Mouse (Mus musculus) embryonic facial prominence, embryonic 10.5 days (tissue): ENCODE data around the gene Tsc2. TPM values are rescaled to one million over a fixed set of nuclear protein-coding genes. Genes with fewer than 3 reads are reported as not detected.

ENCODE experiments used
- DNase-seq: peaks from one replicate; pipeline ENCODE4 v3.0.0-alpha.2; 2017; ENCODE audit warnings: low spot score
- H3K27ac ChIP-seq: fragments of 300-500 bp; sonication (generic); replicated peaks from 2 replicates; pipeline ENCODE4 v1.5.1; 2016; ENCODE audit warnings: mild to moderate bottlenecking
- H3K27me3 ChIP-seq: fragments of 300-500 bp; sonication (generic); replicated peaks from 2 replicates; pipeline ENCODE4 v1.6.1; 2016; ENCODE audit warnings: low read depth, mild to moderate bottlenecking; ENCODE audit not compliant: poor library complexity, severe bottlenecking
- H3K36me3 ChIP-seq: fragments of 300-500 bp; sonication (generic); replicated peaks from 2 replicates; pipeline ENCODE4 v1.6.1; 2016; ENCODE audit warnings: mild to moderate bottlenecking, moderate library complexity
- H3K4me1 ChIP-seq: fragments of 300-500 bp; sonication (generic); 2 replicates; pipeline ENCODE4 v1.6.1; 2016
- H3K4me3 ChIP-seq: fragments of 300-500 bp; sonication (generic); 2 replicates; pipeline ENCODE4 v1.5.1; 2016; ENCODE audit warnings: mild to moderate bottlenecking, moderate library complexity
- H3K9me3 ChIP-seq: fragments of 300-500 bp; sonication (generic); 2 replicates; pipeline ENCODE4 v1.6.1; 2016; ENCODE audit warnings: mild to moderate bottlenecking
- whole genome bisulfite sequencing: fragments of 180-500 bp; shearing (Covaris S2); methylation state at CpG from one replicate; pipeline ENCODE4 v1.1.7; 2016; 5-methylcytosine and 5-hydroxymethylcytosine counted together
- polyA plus RNA-seq: library from polyadenylated mRNA; unstranded; fragments of >200 nt; fragmentation: Nextera tagmentation; extraction: Ambion mirVana; gene quantifications from 2 replicates; pipeline ENCODE4 v1.2.1, GENCODE M21; 2016

Gene Tsc2
- polyA plus RNA-seq, 1 experiment from 2014 or later = 70.4 TPM

DNA sequence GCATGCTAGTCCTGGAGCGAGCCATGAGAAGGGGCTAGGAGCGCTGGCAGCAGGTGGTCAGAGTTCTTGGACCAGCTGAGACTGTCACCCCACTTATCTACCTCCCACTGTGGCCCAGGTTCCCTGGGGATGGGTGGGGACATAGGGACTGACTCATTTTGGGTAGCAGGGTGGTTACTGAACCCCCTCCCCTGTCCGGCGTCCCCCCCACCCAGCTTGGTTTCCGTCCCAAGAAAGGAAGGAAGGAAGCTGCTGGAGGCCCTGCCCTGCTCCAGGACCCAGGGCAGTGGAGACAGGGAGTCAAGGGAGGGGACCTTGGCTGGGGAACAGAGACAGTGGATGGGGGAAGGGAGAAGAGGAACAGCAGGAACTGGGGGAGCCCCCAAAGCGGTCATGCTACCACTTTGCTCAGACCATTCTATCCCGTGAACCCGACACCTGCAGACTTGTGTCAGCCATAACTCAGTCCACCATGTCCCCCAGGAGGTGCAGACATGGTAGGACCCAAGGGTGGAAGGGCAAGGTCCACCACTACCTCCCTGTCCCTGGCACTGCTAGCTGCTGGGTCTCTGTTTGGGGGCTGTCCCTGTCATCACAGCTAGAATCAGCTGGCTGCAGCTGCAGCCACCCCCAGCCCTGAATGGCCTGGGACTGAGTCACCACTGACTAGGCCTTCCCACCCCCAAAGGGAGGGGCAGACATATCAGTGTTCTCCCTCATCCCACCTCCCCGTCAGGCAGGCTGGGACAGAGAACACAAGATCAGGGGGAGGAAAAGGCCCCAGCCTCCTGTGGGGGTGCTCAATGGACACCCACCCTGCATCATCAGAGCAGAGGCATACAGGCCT is 12.7 kb upstream of the Tsc2 start:
- H3K9me3 ChIP-seq = no peaks in the 10 kb centered on the region
- WGBS = 83% methylated on average over 9 of the region's 9 CpGs
- peaks cover 29% of the 10 kb centered on the region for H3K36me3 ChIP-seq
- peaks cover 26% of the 10 kb centered on the region for H3K27me3 ChIP-seq
- H3K27ac ChIP-seq = peak overlapping the region; percentile 84
- DNase-seq = no peak
- peaks cover 66% of the 10 kb centered on the region for H3K4me1 ChIP-seq
- H3K4me3 ChIP-seq = peak overlapping the region; percentile 29

DNA sequence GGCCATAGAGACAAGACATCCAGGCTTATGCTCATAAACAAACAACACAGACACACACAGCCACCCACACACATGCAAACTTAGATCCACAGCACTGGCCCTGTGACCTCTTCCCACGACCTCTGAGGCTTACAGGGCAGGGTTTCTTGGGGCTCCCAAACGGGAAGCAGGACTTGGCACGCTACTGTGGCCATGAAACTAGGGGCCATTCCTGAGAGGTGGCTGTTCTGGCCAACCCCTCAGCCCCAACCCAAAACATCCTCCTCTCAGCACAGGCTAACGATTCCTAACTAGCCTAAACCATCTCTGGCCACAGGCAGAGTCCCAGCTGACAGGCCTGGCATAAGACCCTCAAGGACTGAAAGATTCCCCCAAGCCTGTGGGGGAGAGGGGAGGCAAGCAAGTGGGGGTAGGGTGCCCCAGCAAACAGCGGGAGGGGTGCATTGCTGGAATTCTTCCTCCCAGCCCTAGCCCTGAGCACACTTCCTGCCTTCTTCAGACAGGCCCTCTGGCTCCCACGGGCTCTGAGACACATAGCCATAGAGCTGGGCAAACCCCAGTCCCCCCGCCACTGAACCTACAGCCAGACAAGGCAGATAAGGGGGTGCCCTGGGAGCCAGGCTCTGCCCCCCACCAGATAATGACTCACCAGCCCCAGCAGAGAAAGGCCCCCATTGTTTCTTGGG is 11.7 kb upstream of the Tsc2 start:
- 30% methylated on average over 7 of the region's 7 CpGs for WGBS
- DNase-seq = no peak
- no peaks in the 10 kb centered on the region for H3K9me3 ChIP-seq
- H3K27ac ChIP-seq = peak overlapping the region; percentile 84
- peaks cover 66% of the 10 kb centered on the region for H3K4me1 ChIP-seq
- H3K4me3 ChIP-seq = peak overlapping the region; percentile 29
- peaks cover 18% of the 10 kb centered on the region for H3K27me3 ChIP-seq
- H3K36me3 ChIP-seq = peaks cover 38% of the 10 kb centered on the region

DNA sequence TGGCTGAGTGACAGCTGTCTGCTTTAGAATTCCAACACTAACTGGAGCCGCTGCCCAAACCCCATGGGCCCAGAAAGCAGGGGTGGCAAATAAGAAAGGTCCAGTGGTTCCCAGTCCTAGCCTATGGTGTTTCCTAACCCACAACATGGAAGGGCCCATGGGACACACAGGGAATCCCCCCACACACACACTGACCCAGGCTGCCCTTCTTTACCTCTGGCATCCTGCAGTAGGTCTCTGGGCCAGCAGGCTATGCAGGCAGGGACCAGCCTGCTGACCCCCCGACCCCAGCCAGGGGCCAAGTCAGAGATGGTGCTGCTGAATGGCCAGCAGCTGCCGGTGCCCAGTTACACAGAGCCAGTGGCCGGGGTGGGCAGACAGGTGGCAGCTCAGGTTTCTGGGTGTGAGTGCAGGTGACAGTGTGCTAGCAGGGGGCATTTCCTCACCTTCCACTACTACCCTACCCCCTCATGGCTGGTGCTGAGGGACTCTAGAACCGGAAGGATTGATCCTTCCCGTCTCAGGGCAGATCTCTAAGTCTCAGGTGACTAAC is 10.4 kb upstream of the Tsc2 start:
- peak overlapping the region; percentile 12; the same call in 1 of the 2 replicates for H3K4me3 ChIP-seq
- H3K36me3 ChIP-seq = peaks cover 50% of the 10 kb centered on the region
- peaks cover 5% of the 10 kb centered on the region for H3K27me3 ChIP-seq
- 64% methylated on average over 6 of the region's 6 CpGs for WGBS
- H3K9me3 ChIP-seq = no peaks in the 10 kb centered on the region
- H3K4me1 ChIP-seq = peaks cover 71% of the 10 kb centered on the region
- no peak for DNase-seq
- peak overlapping the region; percentile 84 for H3K27ac ChIP-seq

DNA sequence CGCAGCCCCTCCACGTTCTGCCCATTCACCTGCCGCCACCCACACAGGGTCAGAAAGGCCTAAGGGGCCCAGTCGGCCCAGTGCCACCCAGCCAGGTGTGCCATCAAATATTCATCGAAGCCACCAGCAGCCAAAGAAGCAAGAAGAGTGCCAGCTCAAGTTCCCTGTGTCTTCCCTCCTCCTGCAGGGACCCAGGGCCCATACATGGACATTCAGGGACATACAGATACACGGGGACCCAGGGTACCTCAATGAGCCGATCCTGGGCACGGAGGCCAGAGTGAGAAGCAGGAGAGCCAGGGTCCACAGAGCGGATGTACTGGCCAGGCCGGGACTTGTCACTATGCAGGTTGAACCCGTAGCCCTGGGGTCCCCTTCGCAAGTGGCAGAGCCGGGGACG is 9.5 kb upstream of the Tsc2 start:
- 94% methylated on average over 14 of the region's 14 CpGs for WGBS
- peaks cover 50% of the 10 kb centered on the region for H3K36me3 ChIP-seq
- no peaks in the 10 kb centered on the region for H3K27me3 ChIP-seq
- no peaks in the 10 kb centered on the region for H3K9me3 ChIP-seq
- no peak overlapping the region for H3K27ac ChIP-seq
- no peak for DNase-seq
- peaks cover 70% of the 10 kb centered on the region for H3K4me1 ChIP-seq
- H3K4me3 ChIP-seq = no peak overlapping the region

DNA sequence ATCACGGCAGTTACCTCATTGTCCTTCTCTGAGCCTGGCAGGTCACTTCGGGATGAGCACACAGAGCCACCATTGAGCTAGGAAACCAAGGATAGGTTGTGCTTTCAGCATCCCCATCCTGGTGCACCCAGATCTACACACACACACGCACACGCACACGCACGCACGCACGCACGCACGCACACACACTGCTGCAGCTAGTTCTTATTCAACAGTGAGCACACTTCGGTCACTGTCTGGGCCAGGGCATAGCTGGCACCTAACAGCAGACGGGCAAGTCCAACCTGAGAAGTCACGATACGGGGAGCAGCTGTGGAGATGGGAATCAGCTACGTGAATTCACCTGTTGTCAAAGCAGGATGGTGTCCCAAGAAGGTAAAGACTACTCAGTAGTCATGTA is 8.2 kb upstream of the Tsc2 start:
- Histone ChIP-seq H3K27me3 (no peaks in the 10 kb centered on the region), H3K36me3 (peaks cover 49% of the 10 kb centered on the region), H3K4me3 (no peak overlapping the region; the same call in 1 of the 2 replicates), H3K9me3 (no peaks in the 10 kb centered on the region), H3K4me1 (peaks cover 74% of the 10 kb centered on the region), H3K27ac (peak overlapping the region; percentile 91)
- WGBS = 94% methylated on average over 15 of the region's 15 CpGs
- DNase-seq = no peak

DNA sequence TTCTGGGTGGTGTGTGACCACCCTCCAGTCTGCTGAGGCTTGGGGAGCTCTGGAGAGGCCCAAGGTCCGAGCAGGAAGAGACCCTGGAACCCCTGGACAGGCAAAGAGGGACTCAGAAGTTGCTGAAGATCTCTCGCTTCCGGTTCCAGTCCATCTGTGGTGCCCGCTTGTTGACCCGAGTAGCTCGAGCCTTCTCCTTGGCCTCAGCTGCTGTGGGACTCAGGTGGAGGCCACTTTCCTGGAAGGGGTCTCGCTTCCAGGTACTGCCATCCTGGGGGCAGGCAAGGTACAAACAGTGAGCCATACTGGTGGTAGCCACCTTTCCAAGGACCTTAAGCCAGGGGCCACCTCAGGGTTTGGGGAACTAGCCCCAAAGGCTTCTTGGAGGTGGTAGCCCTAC is 7.7 kb upstream of the Tsc2 start:
- Histone ChIP-seq H3K36me3 (peaks cover 48% of the 10 kb centered on the region), H3K27ac (peak overlapping the region; percentile 91), H3K4me3 (peak overlapping the region; percentile 39), H3K9me3 (no peaks in the 10 kb centered on the region), H3K4me1 (peaks cover 69% of the 10 kb centered on the region), H3K27me3 (no peaks in the 10 kb centered on the region)
- WGBS = 83% methylated on average over 7 of the region's 7 CpGs
- DNase-seq = no peak

DNA sequence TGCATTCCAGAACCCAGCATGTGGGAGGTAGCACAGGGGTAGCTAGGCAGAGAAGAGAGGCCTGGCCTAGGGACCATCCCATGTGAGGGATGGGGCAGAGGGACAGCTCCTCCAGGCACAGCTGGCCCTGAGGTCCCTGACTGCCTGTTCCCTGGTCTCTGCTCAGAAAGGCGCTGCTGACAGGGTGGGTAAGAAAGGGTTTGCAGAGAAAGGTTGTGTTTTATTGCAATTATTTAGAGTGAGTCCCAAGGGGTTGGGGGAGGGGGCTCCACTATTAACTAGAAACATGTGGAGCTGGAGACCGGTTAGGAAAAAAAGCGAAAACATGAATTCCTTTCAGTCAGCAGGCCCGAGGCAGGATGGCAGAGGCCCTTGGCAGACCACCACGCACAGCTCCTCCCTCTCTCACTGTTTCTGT is 7.2 kb upstream of the Tsc2 start:
- peak overlapping the region; percentile 39 for H3K4me3 ChIP-seq
- H3K9me3 ChIP-seq = no peaks in the 10 kb centered on the region
- 39% methylated on average over 5 of the region's 5 CpGs for WGBS
- H3K27me3 ChIP-seq = no peaks in the 10 kb centered on the region
- peak; percentile 79 for DNase-seq
- H3K36me3 ChIP-seq = peaks cover 48% of the 10 kb centered on the region
- H3K27ac ChIP-seq = peak overlapping the region; percentile 91
- peaks cover 63% of the 10 kb centered on the region for H3K4me1 ChIP-seq

DNA sequence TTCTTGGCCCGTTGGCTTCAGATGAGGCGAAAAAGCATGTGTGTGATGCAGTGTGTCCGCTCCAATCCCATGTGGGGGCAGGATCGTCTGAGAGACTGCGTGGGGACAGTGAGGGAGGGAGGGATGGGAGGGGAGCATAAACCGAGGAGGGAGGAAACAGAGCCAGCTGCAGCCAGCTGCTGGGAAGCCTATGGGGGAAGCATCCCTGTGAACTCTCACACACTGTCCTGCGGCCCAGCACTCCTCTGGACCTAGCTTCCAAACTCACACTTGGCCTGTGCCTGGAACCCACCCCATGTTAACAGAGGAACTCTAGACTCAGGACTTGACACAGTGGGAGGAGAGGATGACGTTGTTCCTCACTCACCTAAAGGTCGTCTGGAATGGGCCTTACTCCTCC is 6.4 kb upstream of the Tsc2 start:
- H3K9me3 ChIP-seq = no peaks in the 10 kb centered on the region
- peaks cover 56% of the 10 kb centered on the region for H3K4me1 ChIP-seq
- DNase-seq = no peak

DNA sequence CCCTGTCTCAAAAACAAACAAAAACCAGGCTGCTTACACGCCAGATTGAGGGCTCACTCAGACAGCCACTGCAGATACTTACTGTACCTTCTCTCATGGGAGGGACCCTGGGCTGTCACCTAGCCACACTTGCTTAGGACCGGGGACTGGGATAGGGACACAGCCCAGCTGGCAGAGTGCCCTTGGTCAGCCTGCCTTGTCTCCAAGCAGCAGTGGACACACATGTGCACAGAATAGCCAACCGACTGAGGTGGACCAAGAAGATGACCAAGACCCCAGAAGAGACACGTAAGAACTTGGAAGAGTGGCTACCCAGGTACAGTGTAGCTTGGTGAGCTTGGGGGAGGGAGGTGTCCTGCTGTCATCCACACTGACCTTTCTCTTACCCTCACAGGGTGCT is 5.8 kb upstream of the Tsc2 start:
- peak overlapping the region; percentile 91 for H3K27ac ChIP-seq
- H3K4me1 ChIP-seq = peaks cover 54% of the 10 kb centered on the region
- H3K9me3 ChIP-seq = no peaks in the 10 kb centered on the region
- peak overlapping the region; percentile 23; the same call in 1 of the 2 replicates for H3K4me3 ChIP-seq
- DNase-seq = no peak
- H3K36me3 ChIP-seq = peaks cover 46% of the 10 kb centered on the region
- no peaks in the 10 kb centered on the region for H3K27me3 ChIP-seq
- 90% methylated on average over 4 of the region's 4 CpGs for WGBS

More for the DNA sequence above, 6.4 kb upstream of the Tsc2 start:
- Histone ChIP-seq H3K36me3 (peaks cover 46% of the 10 kb centered on the region), H3K27ac (peak overlapping the region; percentile 91), H3K4me3 (no peak overlapping the region; the same call in 1 of the 2 replicates), H3K27me3 (no peaks in the 10 kb centered on the region)
- WGBS = 63% methylated on average over 9 of the region's 9 CpGs

DNA sequence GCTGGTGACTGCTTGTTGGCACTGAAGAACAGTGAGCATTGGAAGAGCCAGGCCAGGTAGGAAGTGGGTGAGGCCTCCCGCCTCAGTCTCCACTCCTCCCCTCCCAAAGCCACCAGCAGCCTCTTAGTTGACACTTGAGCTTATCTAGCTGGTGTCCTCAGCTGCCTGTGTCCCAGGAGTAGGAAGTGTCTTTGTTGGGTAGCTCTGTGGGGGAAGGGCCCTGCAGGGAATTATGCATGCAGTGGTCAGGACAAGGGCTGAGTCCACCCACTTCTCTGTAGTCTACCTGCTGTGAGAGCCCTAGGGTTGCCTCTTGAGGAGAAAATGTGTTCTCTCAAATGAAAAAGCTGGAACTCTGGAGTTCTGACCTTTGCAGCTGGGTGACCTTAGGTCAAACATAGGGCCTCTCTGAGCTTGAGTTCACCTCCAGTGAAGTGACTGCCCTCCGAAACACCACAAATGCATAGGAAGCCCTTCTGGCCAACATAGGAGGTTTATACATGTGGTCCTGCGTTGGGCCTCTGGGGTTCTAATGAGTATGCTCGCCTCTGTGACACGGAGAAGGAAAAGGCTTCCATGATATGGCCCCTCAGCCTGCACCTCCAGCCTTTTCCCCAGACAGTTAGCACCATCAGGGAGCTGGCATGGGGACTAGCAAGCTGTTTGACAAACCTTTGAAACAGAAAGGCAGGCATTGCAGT is 4.5 kb upstream of the Tsc2 start:
- peak overlapping the region; percentile 8 for H3K27ac ChIP-seq
- WGBS = 61% methylated on average over 5 of the region's 5 CpGs
- H3K4me3 ChIP-seq = no peak overlapping the region
- no peaks in the 10 kb centered on the region for H3K27me3 ChIP-seq
- H3K9me3 ChIP-seq = no peaks in the 10 kb centered on the region
- peaks cover 37% of the 10 kb centered on the region for H3K36me3 ChIP-seq
- H3K4me1 ChIP-seq = peaks cover 55% of the 10 kb centered on the region
- no peak for DNase-seq

DNA sequence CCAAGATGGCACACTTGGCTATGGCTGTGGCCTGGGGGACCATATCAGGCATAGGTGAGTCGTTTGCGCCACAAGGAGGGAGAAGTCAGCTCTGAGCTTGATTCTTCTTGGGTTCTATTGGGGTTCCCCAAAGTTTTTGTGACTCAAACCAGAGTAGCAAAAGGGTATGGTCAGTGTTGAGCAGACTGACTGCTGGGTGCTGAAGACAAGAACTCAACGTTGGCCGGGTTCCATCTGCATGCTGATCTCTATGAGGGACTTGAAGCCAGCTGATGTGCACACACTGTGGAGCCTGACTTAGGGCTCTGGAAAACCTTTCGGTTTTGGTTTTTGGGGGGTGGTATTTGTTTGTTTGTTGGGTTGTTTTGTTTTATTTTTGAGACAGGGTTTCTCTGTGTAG is 3.3 kb upstream of the Tsc2 start:
- H3K27me3 ChIP-seq = no peaks in the 10 kb centered on the region
- DNase-seq = no peak
- no peaks in the 10 kb centered on the region for H3K9me3 ChIP-seq
- no peak overlapping the region for H3K27ac ChIP-seq
- H3K4me1 ChIP-seq = peaks cover 59% of the 10 kb centered on the region
- no peak overlapping the region for H3K4me3 ChIP-seq
- peaks cover 29% of the 10 kb centered on the region for H3K36me3 ChIP-seq
- WGBS = 94% methylated on average over 5 of the region's 5 CpGs

DNA sequence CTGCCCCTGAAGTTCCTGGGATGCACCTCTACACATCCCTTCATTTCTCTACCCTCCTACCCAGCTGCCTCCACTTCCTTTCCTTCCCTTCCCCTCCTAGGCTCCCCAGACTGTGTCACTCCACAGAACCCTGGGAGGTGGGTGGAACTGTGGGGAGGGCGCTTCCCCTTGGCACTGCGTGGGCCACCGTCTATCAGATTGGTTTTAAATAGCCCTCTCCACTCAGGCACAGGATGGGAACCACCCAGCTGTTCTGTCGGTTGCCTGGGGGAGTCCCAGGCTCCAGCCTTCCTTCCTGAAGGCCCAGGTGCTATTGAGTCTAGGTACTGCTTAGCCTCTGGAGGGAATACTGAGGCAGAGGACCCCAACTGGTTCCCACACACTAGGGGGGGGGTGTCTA is 2.6 kb upstream of the Tsc2 start:
- peaks cover 52% of the 10 kb centered on the region for H3K4me1 ChIP-seq
- no peaks in the 10 kb centered on the region for H3K27me3 ChIP-seq
- no peak for DNase-seq
- WGBS = 82% methylated on average over 4 of the region's 4 CpGs
- H3K36me3 ChIP-seq = peaks cover 29% of the 10 kb centered on the region
- H3K4me3 ChIP-seq = peak overlapping the region; percentile 16; the same call in 1 of the 2 replicates
- H3K27ac ChIP-seq = no peak overlapping the region
- H3K9me3 ChIP-seq = no peaks in the 10 kb centered on the region
